16 mouse cellular contexts compared by ENCODE assay signal in genomic region chr5:119082895-119083294, GRCm38 (mm10).
DNase-seq lines count a peak whose midpoint lies in the region; ATAC-seq lines count a peak whose summit lies in the region.
"Had no signal": no experiment of that assay in that cellular context is flagged by ENCODE, and none has a peak within 500 bp of the region (broad histone marks: within the 10 kb centered on the region; RNA-seq: fewer than 3 reads in every experiment).

No protein-coding gene starts in this region.

- H3K36me3 ChIP-seq in heart, embryonic 13.5 days: no peaks in the 10 kb centered on the region
- no peaks in the 10 kb centered on the region for H3K36me3 ChIP-seq in lung, embryonic 16.5 days (ENCODE audit: control insufficient read depth, insufficient read depth, low read length)
- no peaks in the 10 kb centered on the region for H3K36me3 ChIP-seq in hindbrain, embryonic 16.5 days (ENCODE audit: control insufficient read depth, insufficient read depth, low read length)
- H3K36me3 ChIP-seq: embryonic facial prominence, embryonic 13.5 days; hindbrain, embryonic 15.5 days; liver, embryonic 15.5 days; stomach, embryonic 15.5 days had no signal

- peaks cover 68% of the 10 kb centered on the region for H3K27me3 ChIP-seq in heart, embryonic 13.5 days (replicated peaks)
- H3K27me3 ChIP-seq in lung, embryonic 16.5 days (ENCODE audit: control insufficient read depth, insufficient read depth, low read depth, low read length): peaks cover 15% of the 10 kb centered on the region
- H3K27me3 ChIP-seq in hindbrain, embryonic 16.5 days (replicated peaks; ENCODE audit: control insufficient read depth, insufficient read depth, low read length): peaks cover 16% of the 10 kb centered on the region

- no peak overlapping the region for H3K9ac ChIP-seq in heart, embryonic 13.5 days
- H3K9ac ChIP-seq in lung, embryonic 16.5 days (ENCODE audit: low read length): 0 out of 2 replicates have a peak overlapping the region, but pooled peaks have one; percentile 20
- no peak overlapping the region for H3K9ac ChIP-seq in hindbrain, embryonic 16.5 days (ENCODE audit: low read depth, low read length)
- H3K9ac ChIP-seq: embryonic facial prominence, embryonic 13.5 days; forebrain, postnatal 0 days; hindbrain, embryonic 15.5 days; liver, embryonic 15.5 days; stomach, embryonic 15.5 days had no signal

- ATAC-seq in heart, embryonic 13.5 days (ENCODE audit: extremely low read depth, insufficient number of reproducible peaks, low FRiP score, low TSS enrichment): no peak
- peak; percentile 17; the same call in 1 of the 2 replicates for ATAC-seq in lung, embryonic 16.5 days (ENCODE audit: low read depth)
- no peak for ATAC-seq in hindbrain, embryonic 16.5 days
- ATAC-seq: forebrain, postnatal 0 days had no signal

- H3K4me1 ChIP-seq in heart, embryonic 13.5 days: peaks cover 23% of the 10 kb centered on the region
- H3K4me1 ChIP-seq in lung, embryonic 16.5 days (replicated peaks; ENCODE audit: control insufficient read depth, insufficient read depth, low read length): peaks cover 24% of the 10 kb centered on the region
- H3K4me1 ChIP-seq in hindbrain, embryonic 16.5 days (ENCODE audit: control insufficient read depth, insufficient read depth, low read depth, low read length): peaks cover 7% of the 10 kb centered on the region
- H3K4me1 ChIP-seq: liver, embryonic 15.5 days; megakaryocyte, embryonic 14.5 days had no signal

- no peak overlapping the region for H3K27ac ChIP-seq in heart, embryonic 13.5 days (replicated peaks)
- H3K27ac ChIP-seq in lung, embryonic 16.5 days (ENCODE audit: low read length): no peak overlapping the region
- H3K27ac ChIP-seq in hindbrain, embryonic 16.5 days (ENCODE audit: low read depth, low read length): no peak overlapping the region
- H3K27ac ChIP-seq: embryonic facial prominence, embryonic 13.5 days; gastrocnemius, adult 2 months; hindbrain, embryonic 15.5 days; liver, embryonic 15.5 days; stomach, embryonic 15.5 days had no signal

- no peak for DNase-seq in heart, postnatal 25 days (ENCODE audit: low spot score)
- peak; percentile 9 to 23 for DNase-seq in urinary bladder, postnatal 36 days (ENCODE audit: low spot score in 2 of 2)
- DNase-seq in urinary bladder, adult 2 months (ENCODE audit: low spot score): no peak
- no peak for DNase-seq in right cerebral cortex, postnatal 10 days (ENCODE audit: low spot score in 2 of 2)
- DNase-seq: cerebellum, adult 18-20 months; forebrain, postnatal 0 days; gastrocnemius, adult 2 months; kidney, postnatal 4 days had no signal

- intact Hi-C loops in heart, postnatal 25 days (cut with DNase I): no loop called here

- 25% methylated on average over 15 of the region's 15 CpGs for WGBS in heart, embryonic 13.5 days
- whole genome bisulfite sequencing in lung, embryonic 16.5 days: 25% methylated on average over 15 of the region's 15 CpGs
- 79% methylated on average over 15 of the region's 15 CpGs for WGBS in hindbrain, embryonic 16.5 days

- peak overlapping the region; percentile 13 for H3K4me3 ChIP-seq in heart, embryonic 13.5 days
- no peak overlapping the region for H3K4me3 ChIP-seq in lung, embryonic 16.5 days (ENCODE audit: low read length)
- no peak overlapping the region for H3K4me3 ChIP-seq in hindbrain, embryonic 16.5 days (ENCODE audit: low read length)
- H3K4me3 ChIP-seq: embryonic facial prominence, embryonic 13.5 days; gastrocnemius, adult 2 months; hindbrain, embryonic 15.5 days; liver, embryonic 15.5 days; megakaryocyte, embryonic 14.5 days; stomach, embryonic 15.5 days had no signal

- H3K9me3 ChIP-seq in heart, embryonic 13.5 days: no peaks in the 10 kb centered on the region
- no peaks in the 10 kb centered on the region for H3K9me3 ChIP-seq in lung, embryonic 16.5 days (ENCODE audit: control insufficient read depth, low read length)
- H3K9me3 ChIP-seq in hindbrain, embryonic 16.5 days (ENCODE audit: control insufficient read depth, low read length): no peaks in the 10 kb centered on the region
- H3K9me3 ChIP-seq: embryonic facial prominence, embryonic 13.5 days; hindbrain, embryonic 15.5 days; liver, embryonic 15.5 days; stomach, embryonic 15.5 days had no signal

- peak overlapping the region; percentile 54 for H3K4me2 ChIP-seq in heart, embryonic 13.5 days
- peak overlapping the region; percentile 18; the same call in 1 of the 2 replicates for H3K4me2 ChIP-seq in lung, embryonic 16.5 days (ENCODE audit: low read depth, low read length)
- H3K4me2 ChIP-seq in hindbrain, embryonic 16.5 days (ENCODE audit: low read length): no peak overlapping the region
- H3K4me2 ChIP-seq: embryonic facial prominence, embryonic 13.5 days; hindbrain, embryonic 15.5 days; liver, embryonic 15.5 days; stomach, embryonic 15.5 days had no signal

Comparison
In these comparisons a context has a peak if more than half of its experiments do, and no peak if none do; other contexts are left out.
1. DNase-seq: peak in urinary bladder, postnatal 36 days (2 of 2); none in heart, postnatal 25 days (single experiment), urinary bladder, adult 2 months (single experiment) and right cerebral cortex, postnatal 10 days (0 of 2).